17 mouse cellular contexts compared by ENCODE assay signal in genomic region chr7:81059388-81059787, GRCm38 (mm10). TPM values are rescaled to one million over a fixed set of nuclear protein-coding genes. Genes with fewer than 3 reads are reported as not detected.
DNase-seq lines count a peak whose midpoint lies in the region; ATAC-seq and TF ChIP-seq lines count a peak whose summit lies in the region.
"Had no signal": no experiment of that assay in that cellular context is flagged by ENCODE, and none has a peak within 500 bp of the region (broad histone marks: within the 10 kb centered on the region; RNA-seq: fewer than 3 reads in every experiment).

No protein-coding gene starts in this region.

- 80% methylated on average over 5 of the region's 5 CpGs for WGBS in hindbrain, embryonic 15.5 days
- WGBS in hindbrain, embryonic 13.5 days = 73% methylated on average over 5 of the region's 5 CpGs
- WGBS in embryonic facial prominence, embryonic 10.5 days = 81% methylated on average over 5 of the region's 5 CpGs
- 39% methylated on average over 5 of the region's 5 CpGs for WGBS in heart, embryonic 16.5 days

- no peaks in the 10 kb centered on the region for H3K4me1 ChIP-seq in hindbrain, embryonic 15.5 days (replicated peaks)
- H3K4me1 ChIP-seq in hindbrain, embryonic 13.5 days (replicated peaks) = peaks cover 9% of the 10 kb centered on the region; the same call in 1 of the 2 replicates
- H3K4me1 ChIP-seq in E14TG2a.4 (replicated peaks; ENCODE audit: low read depth, low read length) = peaks cover 64% of the 10 kb centered on the region
- peaks cover 38% of the 10 kb centered on the region for H3K4me1 ChIP-seq in embryonic facial prominence, embryonic 10.5 days
- H3K4me1 ChIP-seq in heart, embryonic 16.5 days (ENCODE audit: control insufficient read depth, insufficient read depth, low read length) = peaks cover 27% of the 10 kb centered on the region
- H3K4me1 ChIP-seq: embryonic facial prominence, embryonic 15.5 days; forebrain, embryonic 15.5 days; midbrain, embryonic 13.5 days; neural tube, embryonic 12.5 days had no signal

- no peaks in the 10 kb centered on the region for H3K27me3 ChIP-seq in hindbrain, embryonic 15.5 days
- H3K27me3 ChIP-seq in hindbrain, embryonic 13.5 days = no peaks in the 10 kb centered on the region
- peaks cover 13% of the 10 kb centered on the region for H3K27me3 ChIP-seq in E14TG2a.4 (ENCODE audit: insufficient read depth, low read length)
- peaks cover 10% of the 10 kb centered on the region; the same call in 1 of the 2 replicates for H3K27me3 ChIP-seq in embryonic facial prominence, embryonic 10.5 days (replicated peaks; ENCODE audit: low read depth, poor library complexity, severe bottlenecking)
- no peaks in the 10 kb centered on the region for H3K27me3 ChIP-seq in heart, embryonic 16.5 days (ENCODE audit: control insufficient read depth, insufficient read depth, low read length)
- H3K27me3 ChIP-seq: embryonic facial prominence, embryonic 15.5 days; forebrain, embryonic 15.5 days; midbrain, embryonic 13.5 days; neural tube, embryonic 12.5 days had no signal

- no peak overlapping the region for H3K27ac ChIP-seq in hindbrain, embryonic 15.5 days (replicated peaks)
- H3K27ac ChIP-seq in hindbrain, embryonic 13.5 days = no peak overlapping the region
- peak overlapping the region; percentile 10 for H3K27ac ChIP-seq in embryonic facial prominence, embryonic 10.5 days (replicated peaks)
- peak overlapping the region; percentile 98 for H3K27ac ChIP-seq in heart, embryonic 16.5 days (ENCODE audit: low read length)
- H3K27ac ChIP-seq: embryonic facial prominence, embryonic 15.5 days; forebrain, embryonic 15.5 days; limb, embryonic 15.5 days; midbrain, embryonic 13.5 days; neural tube, embryonic 12.5 days had no signal

- no peak for TF ChIP-seq CTCF in E14TG2a.4 (conservative IDR thresholded peaks at IDR 0.05; ENCODE audit: low read length)

- ATAC-seq in hindbrain, embryonic 15.5 days (ENCODE audit: low FRiP score, low read depth) = peak; percentile 19; the same call in 1 of the 2 replicates
- ATAC-seq in hindbrain, embryonic 13.5 days (ENCODE audit: low FRiP score) = no peak
- no peak for ATAC-seq in heart, embryonic 16.5 days (replicated peaks; ENCODE audit: extremely low read depth, insufficient read depth, low FRiP score)
- ATAC-seq: forebrain, embryonic 15.5 days; midbrain, embryonic 13.5 days had no signal

- no peak for DNase-seq in embryonic facial prominence, embryonic 10.5 days (ENCODE audit: low spot score)
- DNase-seq in adrenal gland, adult (ENCODE audit: inconsistent age in 2 of 2, low spot score in 1 of 2) = no peak
- no peak for DNase-seq in layer of hippocampus, adult 11-12 months (ENCODE audit: low spot score)
- DNase-seq: cerebellum, postnatal 25 days; kidney, postnatal 14 days; layer of hippocampus, postnatal 36 days; lung, postnatal 36 days had no signal

- no peak overlapping the region for H3K4me2 ChIP-seq in hindbrain, embryonic 15.5 days
- H3K4me2 ChIP-seq in hindbrain, embryonic 13.5 days = no peak overlapping the region
- H3K4me2 ChIP-seq in heart, embryonic 16.5 days (ENCODE audit: low read depth, low read length) = peak overlapping the region; percentile 53
- H3K4me2 ChIP-seq: embryonic facial prominence, embryonic 15.5 days; forebrain, embryonic 15.5 days; limb, embryonic 15.5 days; midbrain, embryonic 13.5 days; neural tube, embryonic 12.5 days had no signal

- no peak overlapping the region for H3K4me3 ChIP-seq in hindbrain, embryonic 15.5 days
- H3K4me3 ChIP-seq in hindbrain, embryonic 13.5 days = no peak overlapping the region
- peak overlapping the region; percentile 32 for H3K4me3 ChIP-seq in E14TG2a.4 (replicated peaks; ENCODE audit: low read length)
- H3K4me3 ChIP-seq in embryonic facial prominence, embryonic 10.5 days = no peak overlapping the region
- H3K4me3 ChIP-seq in heart, embryonic 16.5 days (ENCODE audit: low read length) = peak overlapping the region; percentile 59
- H3K4me3 ChIP-seq: embryonic facial prominence, embryonic 15.5 days; forebrain, embryonic 15.5 days; limb, embryonic 15.5 days; midbrain, embryonic 13.5 days; neural tube, embryonic 12.5 days had no signal

- H3K36me3 ChIP-seq in hindbrain, embryonic 15.5 days = no peaks in the 10 kb centered on the region
- no peaks in the 10 kb centered on the region for H3K36me3 ChIP-seq in hindbrain, embryonic 13.5 days
- H3K36me3 ChIP-seq in E14TG2a.4 (ENCODE audit: insufficient read depth, low read length) = no peaks in the 10 kb centered on the region
- H3K36me3 ChIP-seq in embryonic facial prominence, embryonic 10.5 days (replicated peaks) = no peaks in the 10 kb centered on the region
- 0 out of 2 replicates have a peak, but pooled peaks cover 5% of the 10 kb centered on the region for H3K36me3 ChIP-seq in heart, embryonic 16.5 days (ENCODE audit: control insufficient read depth, insufficient read depth)
- H3K36me3 ChIP-seq: embryonic facial prominence, embryonic 15.5 days; forebrain, embryonic 15.5 days; limb, embryonic 15.5 days; midbrain, embryonic 13.5 days; neural tube, embryonic 12.5 days had no signal

- no peak overlapping the region for H3K9ac ChIP-seq in hindbrain, embryonic 15.5 days
- H3K9ac ChIP-seq in hindbrain, embryonic 13.5 days = no peak overlapping the region
- H3K9ac ChIP-seq in heart, embryonic 16.5 days (ENCODE audit: low read length) = peak overlapping the region; percentile 71
- H3K9ac ChIP-seq: embryonic facial prominence, embryonic 15.5 days; forebrain, embryonic 15.5 days; limb, embryonic 15.5 days; midbrain, embryonic 13.5 days; neural tube, embryonic 12.5 days had no signal

- no peaks in the 10 kb centered on the region for H3K9me3 ChIP-seq in hindbrain, embryonic 15.5 days
- H3K9me3 ChIP-seq in hindbrain, embryonic 13.5 days = no peaks in the 10 kb centered on the region
- no peaks in the 10 kb centered on the region for H3K9me3 ChIP-seq in E14TG2a.4 (ENCODE audit: low read length)
- H3K9me3 ChIP-seq in embryonic facial prominence, embryonic 10.5 days = no peaks in the 10 kb centered on the region
- no peaks in the 10 kb centered on the region for H3K9me3 ChIP-seq in heart, embryonic 16.5 days (replicated peaks; ENCODE audit: control insufficient read depth, low read length)
- H3K9me3 ChIP-seq: embryonic facial prominence, embryonic 15.5 days; forebrain, embryonic 15.5 days; limb, embryonic 15.5 days; midbrain, embryonic 13.5 days; neural tube, embryonic 12.5 days had no signal

RNA-seq across cellular contexts. Expression of gene Alpk3, which starts 2.0 kb away (rescaled TPM):
- polyA plus RNA-seq in hindbrain, embryonic 15.5 days (2015; fragmentation: Nextera tagmentation; extraction: Ambion mirVana) = 0.17 and 0.18 TPM in 2 replicates
- polyA plus RNA-seq in hindbrain, embryonic 13.5 days (2015; fragmentation: Nextera tagmentation; extraction: Ambion mirVana) = 0.14 and 0.16 TPM in 2 replicates
- polyA plus RNA-seq in embryonic facial prominence, embryonic 10.5 days (2016; fragmentation: Nextera tagmentation; extraction: Ambion mirVana) = 0.11 and 0.20 TPM in 2 replicates
- polyA plus RNA-seq in heart, embryonic 16.5 days (2015; fragmentation: Nextera tagmentation; extraction: Ambion mirVana) = 18.2 and 22.7 TPM in 2 replicates

RNA-seq across cellular contexts. Expression of gene Slc28a1, which starts 55.2 kb away (rescaled TPM):
- not detected in 2 replicates for polyA plus RNA-seq in hindbrain, embryonic 15.5 days (2015; fragmentation: Nextera tagmentation; extraction: Ambion mirVana)
- polyA plus RNA-seq in hindbrain, embryonic 13.5 days (2015; fragmentation: Nextera tagmentation; extraction: Ambion mirVana) = not detected in 2 replicates
- 0.05 TPM in 1 of 2 replicates, not detected in the other for polyA plus RNA-seq in embryonic facial prominence, embryonic 10.5 days (2016; fragmentation: Nextera tagmentation; extraction: Ambion mirVana)
- 0.09 and 0.22 TPM in 2 replicates for polyA plus RNA-seq in heart, embryonic 16.5 days (2015; fragmentation: Nextera tagmentation; extraction: Ambion mirVana)
- polyA plus RNA-seq: adrenal gland, adult 2 months; embryonic facial prominence, embryonic 15.5 days; forebrain, embryonic 15.5 days; midbrain, embryonic 13.5 days; neural tube, embryonic 12.5 days had no signal

Comparison
In these comparisons a context has a peak if more than half of its experiments do, and no peak if none do; other contexts are left out.
1. H3K27ac ChIP-seq: peak in embryonic facial prominence, embryonic 10.5 days (single experiment) and heart, embryonic 16.5 days (single experiment); none in hindbrain, embryonic 15.5 days (single experiment) and hindbrain, embryonic 13.5 days (single experiment).
2. H3K4me3 ChIP-seq: peak in E14TG2a.4 (single experiment) and heart, embryonic 16.5 days (single experiment); none in hindbrain, embryonic 15.5 days (single experiment), hindbrain, embryonic 13.5 days (single experiment) and embryonic facial prominence, embryonic 10.5 days (single experiment).
3. RNA of gene Alpk3, which starts 2.0 kb away (polyA plus RNA-seq): 18.2 to 22.7 TPM in heart, embryonic 16.5 days; 0.17 to 0.18 TPM in hindbrain, embryonic 15.5 days, 0.14 to 0.16 TPM in hindbrain, embryonic 13.5 days and 0.11 to 0.20 TPM in embryonic facial prominence, embryonic 10.5 days; every median in the first group is over 10 times any median in the second.